Mouse (Mus musculus): ENCODE measurements around the gene Taf8. TPM values are rescaled to one million over a fixed set of nuclear protein-coding genes. Genes with fewer than 3 reads are reported as not detected.

Gene Taf8
- polyA plus RNA-seq, 1 experiment from 2014 or later: 35.1 TPM

DNA sequence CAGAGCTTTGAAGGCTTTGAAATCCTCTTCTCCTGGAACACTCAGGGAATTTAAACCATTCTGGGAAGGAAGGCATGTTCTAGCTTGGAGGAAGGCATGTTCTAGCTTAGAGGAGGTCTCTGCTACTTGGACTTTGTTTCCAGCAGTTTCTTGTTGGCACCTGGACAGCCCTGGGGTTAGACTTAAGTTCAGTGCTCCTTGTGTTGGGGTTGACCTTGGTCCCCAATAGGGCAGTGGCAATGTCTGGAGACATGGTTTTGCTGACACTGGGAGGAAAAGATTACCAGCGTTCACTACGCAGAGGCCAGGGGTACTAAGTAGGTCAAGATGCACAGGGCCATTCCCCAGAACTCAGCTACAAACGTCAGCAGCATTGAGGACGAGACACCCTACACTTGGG, 26.9 kb downstream of the Taf8 start:
- Histone ChIP-seq H3K4me1 (ENCODE audit: insufficient read depth, low read length) (peaks cover 10% of the 10 kb centered on the region), H3K36me3 (ENCODE audit: insufficient read depth, low read length) (no peaks in the 10 kb centered on the region), H3K4me2 (replicated peaks; ENCODE audit: low read depth, low read length) (no peak overlapping the region), H3K4me3 (ENCODE audit: low read length) (no peak overlapping the region), H3K27me3 (ENCODE audit: insufficient read depth, low read length) (no peaks in the 10 kb centered on the region), H3K9me3 (ENCODE audit: low read length) (no peaks in the 10 kb centered on the region; the same call in 1 of the 2 replicates), H3K9ac (replicated peaks; ENCODE audit: low read length) (no peak overlapping the region), H3K27ac (ENCODE audit: low read length) (no peak overlapping the region)
- 90% methylated on average over 4 of the region's 4 CpGs for WGBS
- no peak for ATAC-seq (ENCODE audit: low FRiP score, low TSS enrichment)

DNA sequence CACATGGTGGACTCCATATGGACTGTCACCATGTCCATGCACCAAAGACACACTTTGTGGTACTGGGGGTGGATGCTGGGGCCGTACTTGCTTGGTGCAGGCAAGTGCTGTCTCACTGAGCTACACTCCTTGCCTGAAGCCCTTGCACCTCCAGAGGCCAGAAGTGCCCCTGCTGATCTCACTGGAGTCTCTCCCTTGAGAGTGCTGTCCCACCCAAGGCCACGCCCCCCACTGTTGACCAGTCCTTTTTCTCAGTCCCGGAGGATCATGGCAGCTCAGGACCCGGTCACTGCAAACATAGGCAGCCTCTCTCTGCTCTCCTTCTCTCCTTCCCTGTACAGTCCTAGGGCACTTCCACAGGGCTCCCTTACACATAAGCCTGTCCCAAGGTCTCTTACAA, 27.8 kb downstream of the Taf8 start:
- Histone ChIP-seq H3K27me3 (ENCODE audit: insufficient read depth, low read length) (no peaks in the 10 kb centered on the region), H3K4me3 (ENCODE audit: low read length) (no peak overlapping the region), H3K9ac (replicated peaks; ENCODE audit: low read length) (no peak overlapping the region), H3K9me3 (ENCODE audit: low read length) (no peaks in the 10 kb centered on the region; the same call in 1 of the 2 replicates), H3K27ac (ENCODE audit: low read length) (no peak overlapping the region), H3K4me1 (ENCODE audit: insufficient read depth, low read length) (peaks cover 10% of the 10 kb centered on the region), H3K36me3 (ENCODE audit: insufficient read depth, low read length) (no peaks in the 10 kb centered on the region), H3K4me2 (replicated peaks; ENCODE audit: low read depth, low read length) (no peak overlapping the region)
- no peak for ATAC-seq (ENCODE audit: low FRiP score, low TSS enrichment)
- WGBS: 79% methylated on average over 4 of the region's 4 CpGs

DNA sequence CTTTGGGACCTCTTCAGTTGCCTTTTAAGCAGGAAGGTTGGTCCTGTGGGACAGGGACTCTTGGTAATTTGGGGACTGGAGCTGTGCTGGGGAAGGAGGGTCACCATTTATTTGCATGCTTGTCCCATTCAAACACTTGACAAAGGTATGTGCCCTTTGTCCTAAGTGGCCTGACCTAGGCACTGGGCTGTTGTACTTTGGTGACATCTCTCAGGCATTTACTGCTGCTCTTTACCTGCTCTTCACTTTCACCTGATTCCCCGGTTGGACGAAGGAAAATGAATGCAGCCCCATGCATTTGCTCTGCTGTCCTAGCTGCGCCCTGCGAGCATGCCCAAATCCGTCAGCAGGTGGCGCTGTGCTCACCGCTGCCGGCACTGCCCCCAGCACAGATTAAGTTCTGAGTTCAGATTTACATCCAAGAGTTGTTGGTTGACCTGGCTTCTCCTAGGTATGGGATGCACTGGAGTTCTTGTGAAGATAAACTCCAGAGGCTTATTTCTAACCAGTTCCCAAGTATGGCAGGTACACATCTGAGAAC, 28.6 kb downstream of the Taf8 start:
- H3K27me3 ChIP-seq (ENCODE audit: insufficient read depth, low read length): no peaks in the 10 kb centered on the region
- WGBS: 18% methylated on average over 8 of the region's 8 CpGs
- H3K4me2 ChIP-seq (replicated peaks; ENCODE audit: low read depth, low read length): no peak overlapping the region
- no peak overlapping the region for H3K27ac ChIP-seq (ENCODE audit: low read length)
- no peaks in the 10 kb centered on the region; the same call in 1 of the 2 replicates for H3K9me3 ChIP-seq (ENCODE audit: low read length)
- H3K9ac ChIP-seq (replicated peaks; ENCODE audit: low read length): no peak overlapping the region
- H3K36me3 ChIP-seq (ENCODE audit: insufficient read depth, low read length): no peaks in the 10 kb centered on the region
- no peak for ATAC-seq (ENCODE audit: low FRiP score, low TSS enrichment)
- peaks cover 12% of the 10 kb centered on the region for H3K4me1 ChIP-seq (ENCODE audit: insufficient read depth, low read length)
- no peak overlapping the region for H3K4me3 ChIP-seq (ENCODE audit: low read length)

DNA sequence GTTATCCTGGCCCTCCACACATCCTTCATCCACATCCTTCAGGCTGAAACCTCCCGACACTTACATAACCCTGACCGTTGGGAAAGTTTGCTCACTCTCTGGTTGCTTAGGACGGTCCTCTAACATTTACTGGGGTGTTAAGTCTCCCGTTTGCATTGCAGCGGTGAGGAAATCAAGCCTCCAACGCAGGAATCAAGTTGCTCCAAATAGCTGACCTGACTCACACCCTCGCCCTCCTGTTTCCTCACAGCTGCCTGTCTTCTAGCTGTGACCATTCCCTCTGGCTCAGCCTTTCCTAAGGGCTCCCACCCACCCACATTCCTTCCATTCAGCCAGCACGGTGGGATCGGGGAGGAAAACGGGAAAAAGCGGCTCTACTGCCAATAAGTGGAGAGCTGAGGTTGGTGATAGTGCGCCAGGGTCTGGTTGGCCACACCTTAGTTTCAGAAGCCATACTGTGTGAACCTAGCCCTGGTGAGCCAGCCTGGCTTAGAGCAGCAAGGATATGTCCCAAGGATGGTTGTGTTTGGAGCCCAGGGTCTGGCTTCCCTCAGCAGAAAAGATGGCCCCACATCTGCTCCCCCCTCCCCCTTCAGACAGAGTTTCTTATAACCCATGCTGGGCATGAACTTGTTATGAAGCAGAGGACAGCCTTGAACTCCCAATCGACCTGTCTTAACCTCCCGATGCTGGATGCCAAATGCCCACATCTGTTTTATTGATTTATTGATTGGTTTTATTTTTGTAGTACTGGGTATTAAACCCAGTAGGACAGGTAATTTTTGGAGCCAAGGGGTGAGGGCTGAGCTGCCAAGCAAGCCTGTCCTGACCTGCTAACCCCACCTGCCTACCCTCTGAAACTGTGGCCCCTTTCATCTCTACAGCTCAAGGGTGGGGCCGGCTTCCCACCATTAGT, 29.4 kb downstream of the Taf8 start:
- Histone ChIP-seq H3K9ac (replicated peaks; ENCODE audit: low read length) (peak overlapping the region; percentile 19; the same call in 1 of the 2 replicates), H3K9me3 (ENCODE audit: low read length) (no peaks in the 10 kb centered on the region; the same call in 1 of the 2 replicates), H3K4me2 (replicated peaks; ENCODE audit: low read depth, low read length) (no peak overlapping the region), H3K27me3 (ENCODE audit: insufficient read depth, low read length) (peaks cover 4% of the 10 kb centered on the region; the same call in 1 of the 2 replicates), H3K36me3 (ENCODE audit: insufficient read depth, low read length) (no peaks in the 10 kb centered on the region), H3K4me1 (ENCODE audit: insufficient read depth, low read length) (peaks cover 19% of the 10 kb centered on the region), H3K27ac (ENCODE audit: low read length) (0 out of 2 replicates have a peak overlapping the region, but pooled peaks have one; percentile 23), H3K4me3 (ENCODE audit: low read length) (no peak overlapping the region)
- 19% methylated on average over 15 of the region's 15 CpGs for WGBS
- no peak for ATAC-seq (ENCODE audit: low FRiP score, low TSS enrichment)

DNA sequence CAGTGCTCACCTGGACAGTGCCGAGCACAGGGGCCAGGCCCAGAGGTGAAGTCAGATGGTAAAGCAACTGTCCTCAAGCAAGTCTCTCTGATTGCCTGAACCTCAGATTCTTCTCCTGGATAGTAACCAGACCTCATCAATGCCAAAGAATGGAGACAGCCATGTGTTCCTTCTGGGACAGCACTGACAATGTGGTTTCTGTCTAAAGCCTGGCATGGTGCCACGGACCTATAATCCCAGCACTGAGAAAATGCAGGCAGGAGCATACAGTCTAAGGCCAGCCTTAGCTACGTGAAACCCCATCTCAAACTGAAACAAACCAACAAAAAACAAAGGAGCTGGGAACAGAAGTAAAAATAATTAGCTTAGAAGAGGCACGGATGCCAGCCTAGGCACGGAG, 31.4 kb downstream of the Taf8 start:
- Histone ChIP-seq H3K4me3 (ENCODE audit: low read length) (no peak overlapping the region), H3K9me3 (ENCODE audit: low read length) (no peaks in the 10 kb centered on the region), H3K4me2 (replicated peaks; ENCODE audit: low read depth, low read length) (no peak overlapping the region), H3K27me3 (ENCODE audit: insufficient read depth, low read length) (peaks cover 12% of the 10 kb centered on the region; the same call in 1 of the 2 replicates), H3K9ac (replicated peaks; ENCODE audit: low read length) (no peak overlapping the region), H3K27ac (ENCODE audit: low read length) (no peak overlapping the region), H3K36me3 (ENCODE audit: insufficient read depth, low read length) (no peaks in the 10 kb centered on the region), H3K4me1 (ENCODE audit: insufficient read depth, low read length) (peaks cover 25% of the 10 kb centered on the region)
- no peak for ATAC-seq (ENCODE audit: low FRiP score, low TSS enrichment)
- 77% methylated on average over 5 of the region's 5 CpGs for WGBS

DNA sequence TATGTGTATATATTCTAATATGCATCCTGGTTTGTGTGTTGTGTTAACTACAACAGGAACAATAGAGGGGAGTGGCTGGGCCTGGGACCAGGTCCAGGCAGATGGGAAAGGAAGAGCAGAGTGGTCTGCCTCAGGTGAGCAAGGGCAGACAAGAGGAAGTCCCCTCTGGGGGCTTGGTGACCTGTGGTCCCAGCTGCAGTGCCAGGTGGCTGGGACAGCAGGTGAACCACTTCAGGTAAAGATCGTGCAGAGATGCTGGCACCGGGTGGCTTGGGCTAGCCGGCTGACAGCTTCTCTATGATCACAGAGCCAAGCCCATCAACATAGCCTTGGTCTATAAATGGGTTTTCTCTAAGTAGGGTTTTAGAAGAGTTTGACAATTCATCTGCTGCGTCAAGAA, 32.0 kb downstream of the Taf8 start:
- Histone ChIP-seq H3K4me1 (ENCODE audit: insufficient read depth, low read length) (peaks cover 28% of the 10 kb centered on the region), H3K4me3 (ENCODE audit: low read length) (no peak overlapping the region), H3K9me3 (ENCODE audit: low read length) (no peaks in the 10 kb centered on the region), H3K27me3 (ENCODE audit: insufficient read depth, low read length) (peaks cover 12% of the 10 kb centered on the region; the same call in 1 of the 2 replicates), H3K9ac (replicated peaks; ENCODE audit: low read length) (no peak overlapping the region), H3K27ac (ENCODE audit: low read length) (no peak overlapping the region), H3K4me2 (replicated peaks; ENCODE audit: low read depth, low read length) (no peak overlapping the region), H3K36me3 (ENCODE audit: insufficient read depth, low read length) (no peaks in the 10 kb centered on the region)
- WGBS: 92% methylated on average over 4 of the region's 4 CpGs
- ATAC-seq (ENCODE audit: low FRiP score, low TSS enrichment): no peak

DNA sequence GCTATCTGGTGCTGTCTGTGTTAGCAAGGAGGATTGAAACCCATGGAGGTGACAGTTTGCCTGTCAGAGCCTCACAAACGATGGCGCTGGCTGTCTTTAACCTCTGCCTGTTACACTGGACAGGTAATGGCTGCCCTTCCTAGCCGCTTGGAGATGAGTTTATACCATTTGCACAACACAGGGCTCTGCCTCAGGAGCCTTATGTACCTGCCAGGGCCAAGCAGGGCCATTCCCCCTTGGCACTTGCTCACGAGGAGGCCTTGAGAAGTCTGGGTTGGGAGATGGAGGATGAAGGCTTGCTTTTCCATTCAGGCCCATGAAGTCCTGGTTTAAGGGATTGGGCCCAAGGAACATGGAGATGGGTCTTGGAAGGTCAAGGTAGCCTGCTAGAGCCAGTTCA, 32.5 kb downstream of the Taf8 start:
- peaks cover 33% of the 10 kb centered on the region for H3K4me1 ChIP-seq (ENCODE audit: insufficient read depth, low read length)
- H3K4me3 ChIP-seq (ENCODE audit: low read length): no peak overlapping the region
- H3K36me3 ChIP-seq (ENCODE audit: insufficient read depth, low read length): no peaks in the 10 kb centered on the region
- no peak for ATAC-seq (ENCODE audit: low FRiP score, low TSS enrichment)
- H3K27me3 ChIP-seq (ENCODE audit: insufficient read depth, low read length): peaks cover 12% of the 10 kb centered on the region; the same call in 1 of the 2 replicates
- no peak overlapping the region for H3K27ac ChIP-seq (ENCODE audit: low read length)
- no peak overlapping the region for H3K9ac ChIP-seq (replicated peaks; ENCODE audit: low read length)
- 89% methylated on average over 4 of the region's 4 CpGs for WGBS
- H3K9me3 ChIP-seq (ENCODE audit: low read length): no peaks in the 10 kb centered on the region
- H3K4me2 ChIP-seq (replicated peaks; ENCODE audit: low read depth, low read length): no peak overlapping the region

DNA sequence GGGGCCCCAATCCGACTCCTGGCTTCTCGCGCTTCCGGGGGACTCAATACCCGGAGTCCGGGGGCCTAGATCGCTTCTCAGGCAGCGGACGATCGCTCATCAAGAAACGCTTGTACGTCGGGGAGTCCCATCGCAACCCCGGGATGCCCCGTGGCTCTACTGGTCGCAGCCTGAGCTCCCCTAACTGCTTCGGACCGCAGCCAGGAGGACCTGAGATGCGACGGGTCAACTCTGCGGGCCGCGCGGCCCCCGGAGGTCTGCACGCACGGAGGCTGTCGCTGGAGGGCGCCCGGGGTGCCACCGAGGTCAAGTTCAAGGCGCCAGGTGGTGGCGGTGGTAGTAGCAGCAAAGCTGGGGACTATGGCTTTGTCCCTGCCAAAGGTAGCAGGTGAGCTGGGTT, 33.6 kb downstream of the Taf8 start:
- no peak for ATAC-seq (ENCODE audit: low FRiP score, low TSS enrichment)
- Histone ChIP-seq H3K27ac (ENCODE audit: low read length) (no peak overlapping the region), H3K4me3 (ENCODE audit: low read length) (peak overlapping the region; percentile 31), H3K4me1 (ENCODE audit: insufficient read depth, low read length) (peaks cover 45% of the 10 kb centered on the region), H3K36me3 (ENCODE audit: insufficient read depth, low read length) (no peaks in the 10 kb centered on the region), H3K9ac (replicated peaks; ENCODE audit: low read length) (peak overlapping the region; percentile 42; the same call in 1 of the 2 replicates), H3K27me3 (ENCODE audit: insufficient read depth, low read length) (peaks cover 12% of the 10 kb centered on the region; the same call in 1 of the 2 replicates), H3K9me3 (ENCODE audit: low read length) (no peaks in the 10 kb centered on the region), H3K4me2 (replicated peaks; ENCODE audit: low read depth, low read length) (peak overlapping the region; percentile 48)
- WGBS: 10% methylated on average over 34 of the region's 34 CpGs

DNA sequence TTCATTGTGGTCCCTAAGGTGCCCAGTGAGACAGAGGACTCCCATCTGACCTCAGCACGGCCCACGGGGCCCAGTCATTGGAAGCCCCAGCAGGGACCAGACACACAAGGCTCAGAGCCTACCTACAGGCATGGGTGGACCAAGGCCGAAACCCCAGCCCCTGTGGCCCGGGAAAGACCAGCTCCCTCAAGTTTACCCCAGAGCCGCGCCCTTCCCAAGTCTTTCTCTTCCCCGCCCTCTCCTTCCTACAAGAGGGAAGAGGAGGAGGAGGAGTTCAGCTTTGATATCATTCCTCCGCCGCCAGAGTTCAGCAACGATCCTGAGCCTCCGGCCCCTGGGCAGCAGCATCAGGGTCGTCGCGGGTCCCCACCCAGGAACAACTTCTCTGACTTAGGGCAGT, 34.0 kb downstream of the Taf8 start:
- ATAC-seq (ENCODE audit: low FRiP score, low TSS enrichment): no peak
- peaks cover 12% of the 10 kb centered on the region; the same call in 1 of the 2 replicates for H3K27me3 ChIP-seq (ENCODE audit: insufficient read depth, low read length)
- no peak overlapping the region for H3K27ac ChIP-seq (ENCODE audit: low read length)
- H3K9me3 ChIP-seq (ENCODE audit: low read length): no peaks in the 10 kb centered on the region
- H3K4me3 ChIP-seq (ENCODE audit: low read length): peak overlapping the region; percentile 31
- H3K4me1 ChIP-seq (ENCODE audit: insufficient read depth, low read length): peaks cover 48% of the 10 kb centered on the region
- H3K4me2 ChIP-seq (replicated peaks; ENCODE audit: low read depth, low read length): peak overlapping the region; percentile 48
- peak overlapping the region; percentile 42; the same call in 1 of the 2 replicates for H3K9ac ChIP-seq (replicated peaks; ENCODE audit: low read length)
- WGBS: 20% methylated on average over 14 of the region's 14 CpGs
- no peaks in the 10 kb centered on the region for H3K36me3 ChIP-seq (ENCODE audit: insufficient read depth, low read length)

DNA sequence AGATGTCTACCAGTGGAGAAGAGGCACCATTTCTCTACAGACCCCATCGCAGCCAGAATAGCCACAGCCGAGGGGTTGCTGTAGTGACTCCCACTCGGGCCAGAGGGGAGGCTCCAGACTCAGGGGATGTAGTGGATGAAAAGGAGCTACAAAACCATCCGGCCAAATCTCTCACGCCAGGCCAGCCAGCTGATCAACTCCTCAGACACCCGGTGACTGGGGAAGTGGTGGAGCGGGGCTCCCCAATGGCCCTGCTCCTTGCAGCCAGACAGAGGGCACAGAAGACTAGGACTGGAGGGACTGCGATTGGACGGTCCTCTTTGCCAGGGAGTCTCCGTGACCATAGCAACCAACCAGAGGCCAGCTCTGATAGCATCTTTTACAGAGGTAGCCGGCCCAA, 34.4 kb downstream of the Taf8 start:
- Histone ChIP-seq H3K9me3 (ENCODE audit: low read length) (no peaks in the 10 kb centered on the region), H3K36me3 (ENCODE audit: insufficient read depth, low read length) (no peaks in the 10 kb centered on the region), H3K4me2 (replicated peaks; ENCODE audit: low read depth, low read length) (no peak overlapping the region), H3K9ac (replicated peaks; ENCODE audit: low read length) (no peak overlapping the region), H3K27me3 (ENCODE audit: insufficient read depth, low read length) (peaks cover 12% of the 10 kb centered on the region; the same call in 1 of the 2 replicates), H3K4me1 (ENCODE audit: insufficient read depth, low read length) (peaks cover 50% of the 10 kb centered on the region), H3K4me3 (ENCODE audit: low read length) (no peak overlapping the region), H3K27ac (ENCODE audit: low read length) (no peak overlapping the region)
- ATAC-seq (ENCODE audit: low FRiP score, low TSS enrichment): no peak
- WGBS: 69% methylated on average over 11 of the region's 11 CpGs

Data from kidney, embryonic 16.5 days (tissue).